Mouse (Mus musculus) liver, postnatal 0 days (tissue): ENCODE data around the gene Chad. TPM values are rescaled to one million over a fixed set of nuclear protein-coding genes. Genes with fewer than 3 reads are reported as not detected.

Source experiments
- ATAC-seq: fragments of 200-750 bp; cut with Nextera tagmentation; 2 replicates; pipeline ENCODE4 v1.8.0; 2017; ENCODE audit warnings: mild to moderate bottlenecking, moderate library complexity
- DNase-seq: peaks from one replicate; pipeline ENCODE4 v3.0.0-alpha.2; 2016
- H3K27ac ChIP-seq: fragments of 300-500 bp; sonication (generic); 2 replicates; pipeline ENCODE4 v1.5.1; 2014; ENCODE audit warnings: antibody characterized with exemption, moderate library complexity, mild to moderate bottlenecking, low read depth
- H3K27me3 ChIP-seq: fragments of 300-500 bp; sonication (generic); 2 replicates; pipeline ENCODE4 v1.6.1; 2014; ENCODE audit warnings: low read length, control low read depth, mixed read lengths; ENCODE audit not compliant: insufficient read depth
- H3K36me3 ChIP-seq: fragments of 300-500 bp; sonication (generic); replicated peaks from 2 replicates; pipeline ENCODE4 v1.6.1; 2014; ENCODE audit warnings: mild to moderate bottlenecking, control low read depth, low read length, moderate library complexity, mixed read lengths; ENCODE audit not compliant: insufficient read depth
- H3K4me1 ChIP-seq: fragments of 300-500 bp; sonication (generic); 2 replicates; pipeline ENCODE4 v1.6.1; 2014; ENCODE audit warnings: antibody characterized with exemption, mild to moderate bottlenecking, control low read depth; ENCODE audit not compliant: insufficient read depth
- H3K4me2 ChIP-seq: fragments of 300-500 bp; sonication (generic); 2 replicates; pipeline ENCODE4 v1.6.1; 2014; ENCODE audit warnings: low read depth, mild to moderate bottlenecking, low read length, moderate library complexity, mixed read lengths
- H3K4me3 ChIP-seq: fragments of 300-500 bp; sonication (generic); 2 replicates; pipeline ENCODE4 v1.5.1; 2014; ENCODE audit warnings: low read depth, low read length
- H3K9ac ChIP-seq: fragments of 300-500 bp; sonication (generic); replicated peaks from 2 replicates; pipeline ENCODE4 v1.6.1; 2014; ENCODE audit warnings: mild to moderate bottlenecking, moderate library complexity
- H3K9me3 ChIP-seq: fragments of 300-500 bp; sonication (generic); 2 replicates; pipeline ENCODE4 v1.6.1; 2016; ENCODE audit warnings: mild to moderate bottlenecking, control low read depth, low read length, mixed read lengths
- CTCF ChIP-seq: sonication (generic); IDR thresholded peaks from 2 replicates; pipeline ENCODE4 v1.5.1; 2016; ENCODE audit warnings: antibody characterized with exemption, low read depth
- EP300 ChIP-seq: IDR thresholded peaks from 2 replicates; pipeline ENCODE4 v1.6.1; 2016; ENCODE audit warnings: antibody characterized with exemption, low read depth, mild to moderate bottlenecking
- WGBS: fragments of 180-500 bp; shearing (Covaris S2); extraction: QIAGEN DNeasy Blood & Tissue Kit; methylation state at CpG from one replicate; pipeline ENCODE4 v1.1.7; 2014; ENCODE audit not compliant: insufficient replicate concordance; 5-methylcytosine and 5-hydroxymethylcytosine counted together
- polyA plus RNA-seq: library from polyadenylated mRNA; unstranded; fragments of >200 nt; fragmentation: Nextera tagmentation; extraction: Ambion mirVana; gene quantifications from 2 replicates; pipeline ENCODE4 v1.2.1, GENCODE M21; 2015

The Chad gene
- polyA plus RNA-seq, 1 experiment from 2014 or later = 0.14 TPM

GRCm38 (mm10) chr11:94596311-94596852 lies 31.5 kb downstream of the Chad start:
- no peak overlapping the region for H3K9ac ChIP-seq
- WGBS = 59% methylated on average over 7 of the region's 7 CpGs
- H3K4me3 ChIP-seq = no peak overlapping the region
- no peaks in the 10 kb centered on the region for H3K9me3 ChIP-seq
- no peak overlapping the region for H3K4me2 ChIP-seq
- H3K36me3 ChIP-seq = no peaks in the 10 kb centered on the region
- no peaks in the 10 kb centered on the region for H3K27me3 ChIP-seq
- no peak for TF ChIP-seq CTCF
- no peak for TF ChIP-seq EP300
- H3K27ac ChIP-seq = no peak overlapping the region
- no peak for ATAC-seq
- DNase-seq = peak; percentile 64
- peaks cover 4% of the 10 kb centered on the region; the same call in 1 of the 2 replicates for H3K4me1 ChIP-seq

- WGBS = 69% methylated on average over 4 of the region's 4 CpGs
These were observed 32.5 kb downstream of the Chad start for GRCm38 (mm10) chr11:94597319-94597718.

GRCm38 (mm10) chr11:94598437-94599120 lies 33.7 kb downstream of the Chad start:
- WGBS = 68% methylated on average over 6 of the region's 6 CpGs
- Histone ChIP-seq H3K4me1 (peaks cover 10% of the 10 kb centered on the region), H3K9me3 (no peaks in the 10 kb centered on the region), H3K9ac (no peak overlapping the region), H3K4me3 (no peak overlapping the region), H3K4me2 (no peak overlapping the region), H3K36me3 (no peaks in the 10 kb centered on the region), H3K27me3 (no peaks in the 10 kb centered on the region), H3K27ac (peak overlapping the region; percentile 30; the same call in 1 of the 2 replicates)
- no peak for DNase-seq
- ATAC-seq = 0 out of 2 replicates have a peak, but pooled peaks have one; percentile 22
- TF ChIP-seq EP300 (no peak), CTCF (peak; percentile 47)

More at GRCm38 (mm10) chr11:94597319-94597718, 32.5 kb downstream of the Chad start:
- Histone ChIP-seq H3K4me2 (no peak overlapping the region), H3K27ac (no peak overlapping the region; the same call in 1 of the 2 replicates), H3K9ac (no peak overlapping the region), H3K4me3 (no peak overlapping the region), H3K27me3 (no peaks in the 10 kb centered on the region), H3K36me3 (no peaks in the 10 kb centered on the region), H3K4me1 (peaks cover 10% of the 10 kb centered on the region), H3K9me3 (no peaks in the 10 kb centered on the region)
- no peak for ATAC-seq
- TF ChIP-seq EP300 (no peak), CTCF (no peak)
- DNase-seq = peak; percentile 42

- TF ChIP-seq CTCF (no peak), EP300 (no peak)
- ATAC-seq (no peak), DNase-seq (no peak)
- WGBS = 82% methylated on average over 7 of the region's 7 CpGs
- no peak overlapping the region for H3K27ac ChIP-seq
- H3K9ac ChIP-seq = no peak overlapping the region
- no peak overlapping the region for H3K4me3 ChIP-seq
- H3K9me3 ChIP-seq = no peaks in the 10 kb centered on the region
- H3K4me2 ChIP-seq = peak overlapping the region; percentile 63
- H3K4me1 ChIP-seq = peaks cover 10% of the 10 kb centered on the region
- no peaks in the 10 kb centered on the region for H3K27me3 ChIP-seq
- H3K36me3 ChIP-seq = no peaks in the 10 kb centered on the region
These were observed 35.6 kb downstream of the Chad start for GRCm38 (mm10) chr11:94600447-94600846.

- peak within 1 kb of the TSS; percentile 31 for H3K27ac ChIP-seq
- TF ChIP-seq CTCF = no peak
- no peak for TF ChIP-seq EP300
These were observed 36.8 kb downstream of the Chad start, which contains the start of gene Acsf2 for GRCm38 (mm10) chr11:94601321-94602281. Gene Acsf2 (minus strand): TSS chr11:94601871.

More at GRCm38 (mm10) chr11:94601321-94602281, 36.8 kb downstream of the Chad start, which contains the start of gene Acsf2:
- no peaks in the 10 kb centered on the region for H3K27me3 ChIP-seq
- WGBS = 2% methylated on average over 45 of the region's 52 CpGs
- peak within 1 kb of the TSS; percentile 67 for H3K9ac ChIP-seq
- DNase-seq (peak; percentile 85), ATAC-seq (peak; percentile 85)
- H3K4me3 ChIP-seq = peak within 1 kb of the TSS; percentile 44
- peaks cover 10% of the 10 kb centered on the region for H3K4me1 ChIP-seq
- no peaks in the 10 kb centered on the region for H3K36me3 ChIP-seq
- H3K9me3 ChIP-seq = no peaks in the 10 kb centered on the region
- peak within 1 kb of the TSS; percentile 63 for H3K4me2 ChIP-seq
